Mouse (Mus musculus): ENCODE data around the gene Acbd6. TPM values are rescaled to one million over a fixed set of nuclear protein-coding genes. Genes with fewer than 3 reads are reported as not detected.

Acbd6 gene
- polyA plus RNA-seq, 1 experiment from 2014 or later: 58.7 TPM

- Histone ChIP-seq H3K9ac (ENCODE audit: low read length) (no peak overlapping the region), H3K4me3 (ENCODE audit: low read length) (no peak overlapping the region), H3K4me2 (ENCODE audit: low read depth, low read length) (no peak overlapping the region), H3K27me3 (ENCODE audit: control insufficient read depth, insufficient read depth, low read depth, low read length) (peaks cover 88% of the 10 kb centered on the region), H3K9me3 (ENCODE audit: control insufficient read depth, low read length) (no peaks in the 10 kb centered on the region), H3K36me3 (ENCODE audit: control insufficient read depth, insufficient read depth, low read length) (no peaks in the 10 kb centered on the region), H3K27ac (ENCODE audit: low read length) (no peak overlapping the region), H3K4me1 (replicated peaks; ENCODE audit: control insufficient read depth, insufficient read depth, low read length) (peaks cover 16% of the 10 kb centered on the region)
- under 1% methylated on average over 54 of the region's 58 CpGs for WGBS
- ATAC-seq (ENCODE audit: low read depth): no peak
Observed at GRCm38 (mm10) chr1:155737017-155737808, 179.3 kb downstream of the Acbd6 start.

DNA sequence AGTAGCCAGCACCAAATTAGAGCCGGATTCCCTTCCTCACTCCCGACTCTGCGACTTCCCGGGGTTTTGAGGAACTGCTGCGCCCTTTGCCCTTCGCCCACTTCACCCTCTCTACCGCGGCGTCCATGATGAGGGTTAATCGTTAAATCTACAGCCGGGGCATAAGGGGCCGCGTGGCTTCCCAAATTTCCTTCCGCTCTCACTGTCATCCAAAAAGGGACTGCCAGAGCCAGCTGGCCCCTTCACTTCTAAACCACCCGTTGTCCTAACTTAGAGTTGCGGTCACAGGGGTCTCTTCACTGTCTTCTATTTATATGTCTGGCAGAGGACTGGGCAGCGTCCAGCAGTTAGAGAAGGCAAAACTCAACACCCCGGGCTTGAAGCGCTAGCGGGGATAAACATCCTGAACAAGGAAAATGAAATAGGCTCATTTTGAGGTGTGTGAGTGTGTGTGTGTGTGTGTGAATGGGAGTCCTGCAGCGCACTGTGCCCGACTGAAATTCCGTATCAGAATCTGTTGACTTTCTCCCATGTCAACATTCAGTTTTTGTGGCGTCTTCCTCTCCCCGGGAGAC lies 180.0 kb downstream of the Acbd6 start:
- Histone ChIP-seq H3K9ac (ENCODE audit: low read length) (no peak overlapping the region), H3K27ac (ENCODE audit: low read length) (no peak overlapping the region), H3K4me2 (ENCODE audit: low read depth, low read length) (no peak overlapping the region), H3K4me3 (ENCODE audit: low read length) (no peak overlapping the region), H3K27me3 (ENCODE audit: control insufficient read depth, insufficient read depth, low read depth, low read length) (peaks cover 89% of the 10 kb centered on the region), H3K9me3 (ENCODE audit: control insufficient read depth, low read length) (no peaks in the 10 kb centered on the region), H3K36me3 (ENCODE audit: control insufficient read depth, insufficient read depth, low read length) (no peaks in the 10 kb centered on the region), H3K4me1 (replicated peaks; ENCODE audit: control insufficient read depth, insufficient read depth, low read length) (peaks cover 23% of the 10 kb centered on the region)
- under 1% methylated on average over 25 of the region's 25 CpGs for WGBS
- ATAC-seq (ENCODE audit: low read depth): no peak

Other genes starting within 250 kb of the Acbd6 start
- 7.5 and 8.0 TPM in 2 replicates for gene Xpr1, start 140.7 kb upstream of the Acbd6 start, polyA plus RNA-seq (2015; fragmentation: Nextera tagmentation; extraction: Ambion mirVana)
- gene Lhx4, start 193.6 kb downstream of the Acbd6 start, polyA plus RNA-seq (2015; fragmentation: Nextera tagmentation; extraction: Ambion mirVana): 0.04 TPM in 1 of 2 replicates, not detected in the other